Mouse (Mus musculus) adrenal gland, adult (tissue): ENCODE data around the gene Pla2g16.

ENCODE experiments used
- DNase-seq, 2 experiments: peaks; one replicate each; pipeline ENCODE4 v3.0.0; 2022 to 2023; ENCODE audit warnings: low spot score in 1 of 2; ENCODE audit not compliant: inconsistent age in 2 of 2

Gene Pla2g16

DNA sequence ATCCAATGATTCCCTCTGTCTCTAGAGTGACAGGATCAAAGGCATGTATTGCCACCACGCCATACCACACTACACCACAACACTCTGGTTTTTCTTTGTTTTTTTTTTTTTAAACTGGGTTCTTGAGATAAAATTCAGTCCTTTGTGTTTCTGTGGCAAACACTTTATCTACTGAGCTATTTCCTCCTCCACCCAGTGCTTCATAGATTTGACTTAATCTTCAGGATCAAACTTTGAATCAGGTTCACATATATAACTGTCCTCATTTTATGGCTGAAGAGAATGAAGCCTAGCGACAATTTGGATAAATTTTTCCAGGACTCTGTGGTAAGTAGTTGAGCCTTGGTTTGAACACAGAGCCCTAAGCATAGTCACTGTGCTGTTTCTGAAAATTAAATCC lies 6.4 kb downstream of the Pla2g16 start:
- no peak for DNase-seq

DNA sequence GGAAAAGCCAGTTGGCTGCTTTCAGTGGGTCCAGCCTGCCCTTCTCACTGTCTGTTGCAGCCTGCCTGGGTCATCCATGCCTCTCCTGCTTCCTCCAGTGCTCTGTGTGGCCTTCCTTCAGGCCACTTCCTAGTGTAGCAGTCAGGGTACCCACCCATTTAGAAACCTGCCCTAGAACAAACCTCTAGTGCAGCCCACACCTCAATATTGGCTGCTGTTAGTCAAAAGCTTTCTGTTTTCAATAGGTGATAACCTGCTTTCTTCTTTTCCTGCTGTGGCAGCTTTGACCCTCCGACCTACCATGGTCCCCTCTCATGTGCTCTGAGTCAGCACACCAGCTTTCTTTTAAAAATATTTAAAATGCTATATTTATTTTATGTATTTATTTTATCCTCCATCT lies 7.2 kb downstream of the Pla2g16 start:
- DNase-seq = no peak

DNA sequence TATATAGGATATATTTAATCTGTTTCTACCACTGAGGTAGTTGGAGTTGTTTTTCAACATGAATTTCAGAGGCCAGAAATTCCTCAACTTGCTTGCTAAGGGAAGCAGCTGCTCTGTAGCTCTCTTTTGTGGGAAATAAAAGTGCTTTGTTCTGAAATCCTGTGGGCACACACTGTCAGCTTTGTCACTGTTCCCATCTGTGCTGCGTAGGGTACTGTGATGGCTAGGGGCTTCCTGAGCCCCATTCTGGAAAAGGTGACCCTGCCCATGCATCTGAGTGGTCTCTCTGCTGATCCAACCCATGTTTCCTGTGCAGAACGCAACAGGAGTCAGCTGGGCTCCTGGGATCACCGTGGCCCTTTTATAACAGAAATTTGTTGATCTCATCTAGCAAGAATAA lies 9.6 kb downstream of the Pla2g16 start:
- no peak for DNase-seq

DNA sequence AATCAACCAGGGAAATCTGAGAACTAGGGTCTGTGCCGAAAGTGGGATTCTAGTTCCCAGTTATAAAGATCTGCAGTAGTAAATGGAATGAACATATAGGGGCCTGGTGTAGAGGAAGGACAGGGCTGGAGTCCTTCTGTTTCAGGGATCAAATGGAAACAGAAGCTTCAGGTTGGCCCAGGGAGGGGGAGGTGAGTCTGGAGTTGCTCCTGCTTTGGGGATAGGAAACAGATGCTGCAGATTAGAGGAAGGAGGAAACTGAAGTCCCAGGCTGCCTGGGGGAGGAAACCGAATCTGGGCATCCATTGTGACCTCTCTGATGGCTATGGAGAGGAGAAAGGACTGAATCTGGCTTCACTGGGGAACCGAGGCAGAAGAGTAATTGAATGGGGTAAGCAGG lies 11.1 kb downstream of the Pla2g16 start:
- no peak for DNase-seq

DNA sequence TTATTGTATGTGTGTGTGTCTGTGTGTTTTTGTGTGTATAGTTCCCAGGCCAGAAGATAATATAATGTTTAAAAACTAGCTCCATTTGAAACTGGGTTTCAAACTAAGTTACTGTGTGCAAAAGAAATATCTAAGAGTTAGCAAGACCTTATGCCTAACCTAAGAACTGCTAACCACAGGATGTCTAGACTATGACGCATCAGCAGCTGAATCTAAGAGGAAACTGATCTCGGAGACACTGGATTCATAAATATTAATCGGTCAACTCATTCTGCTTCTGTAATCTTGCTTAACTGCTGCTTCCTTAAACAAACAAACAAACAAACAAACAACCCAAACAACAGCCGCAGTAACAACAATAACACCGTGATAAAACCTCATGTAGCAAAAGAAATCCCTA lies 12.4 kb downstream of the Pla2g16 start:
- DNase-seq = no peak

DNA sequence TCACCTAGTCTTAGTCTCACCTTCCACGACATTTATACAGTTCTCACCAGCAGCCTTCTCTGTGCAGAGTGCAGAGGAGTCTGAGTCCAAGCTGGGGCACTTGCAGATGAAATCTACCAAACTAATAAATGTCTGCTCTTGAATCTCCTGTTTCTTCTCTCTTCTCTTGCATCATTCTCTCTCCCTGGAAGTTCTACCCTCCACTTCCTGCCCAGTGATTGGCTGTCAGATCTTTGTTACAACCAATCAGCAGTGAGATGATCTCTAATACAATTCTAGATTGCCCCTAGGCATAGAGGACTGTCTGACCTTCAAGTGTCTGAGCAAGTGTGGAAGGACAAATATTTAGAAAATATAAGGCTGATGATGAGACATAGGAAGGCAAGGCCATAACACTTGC lies 18.9 kb downstream of the Pla2g16 start:
- no peak for DNase-seq

DNA sequence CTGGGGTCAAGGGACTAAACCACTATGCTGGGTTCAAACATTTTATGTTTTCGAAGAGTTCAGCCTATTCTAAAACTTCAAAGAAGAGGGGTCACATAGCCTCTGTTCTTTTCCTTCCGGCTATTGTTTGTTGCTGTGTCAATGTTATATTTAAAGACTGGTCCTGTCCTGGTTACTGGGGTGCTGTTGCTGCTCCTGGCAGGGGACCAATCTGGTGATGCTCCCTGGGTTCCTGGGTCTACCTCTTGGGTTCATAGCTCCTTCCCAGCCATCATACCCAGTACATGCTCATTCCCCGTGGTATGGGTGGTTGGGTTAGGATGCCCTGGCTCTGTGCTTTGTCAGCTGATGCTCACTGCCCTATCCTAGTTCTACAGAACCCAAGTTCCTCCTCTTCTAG lies 20.5 kb downstream of the Pla2g16 start:
- DNase-seq = no peak

DNA sequence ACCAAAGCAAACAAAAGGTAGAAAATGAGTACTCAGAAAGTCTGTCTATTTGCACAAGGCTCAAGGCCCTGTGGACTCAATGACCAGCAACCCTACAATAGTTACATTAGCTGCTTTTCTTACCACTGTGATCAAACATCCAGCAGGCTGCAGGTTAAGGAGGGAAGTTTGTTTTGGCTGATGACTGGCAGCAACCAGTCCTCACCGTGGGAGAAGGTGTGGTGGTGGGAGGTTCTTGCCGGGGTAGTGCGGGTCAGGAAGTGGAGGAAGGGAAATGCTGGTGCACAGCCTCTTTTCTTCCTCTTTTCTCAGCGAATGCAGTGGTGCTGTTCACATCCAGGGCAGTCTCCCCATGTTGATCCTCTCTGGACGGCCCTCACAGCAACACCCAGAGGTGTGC lies 23.8 kb downstream of the Pla2g16 start:
- DNase-seq = no peak

DNA sequence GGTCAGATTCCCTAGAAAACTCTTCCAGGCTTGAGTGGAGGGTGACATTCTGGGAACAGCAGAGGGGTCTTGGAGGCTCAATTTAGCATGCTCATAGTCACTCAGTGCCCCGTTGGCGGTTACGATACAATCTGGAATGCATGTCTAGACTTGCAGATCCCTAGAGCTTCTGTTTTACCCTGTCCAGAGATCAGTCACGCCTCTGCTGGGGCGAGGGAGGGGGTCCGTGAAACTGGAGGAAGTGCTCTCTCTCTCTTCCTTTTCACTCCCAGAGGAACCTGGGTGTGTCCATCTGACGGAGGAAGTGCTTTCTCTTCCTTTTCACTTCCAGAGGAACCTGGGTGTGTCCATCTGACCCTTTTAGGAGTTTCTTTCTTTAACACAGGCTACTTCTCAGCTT lies 25.8 kb downstream of the Pla2g16 start:
- DNase-seq = no peak

DNA sequence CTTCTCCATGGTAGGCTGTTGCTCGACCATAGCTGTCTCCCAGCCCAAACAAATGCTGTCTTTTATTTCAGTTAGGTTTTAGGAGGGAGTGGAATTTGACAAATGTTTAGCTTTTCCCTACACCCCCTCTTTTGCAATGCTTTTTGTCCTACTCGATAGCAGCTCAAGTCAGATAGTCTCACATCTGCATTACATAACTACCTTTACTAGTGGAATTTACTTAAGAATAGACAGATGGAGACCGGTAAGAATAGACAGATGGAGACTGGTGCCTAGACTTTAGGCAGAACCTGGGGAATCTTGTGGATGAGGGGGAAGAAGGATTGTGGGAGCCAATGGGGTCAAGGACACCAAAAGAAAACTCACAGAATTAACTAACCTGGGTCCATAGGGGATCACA lies 26.3 kb downstream of the Pla2g16 start:
- DNase-seq = no peak

DNA sequence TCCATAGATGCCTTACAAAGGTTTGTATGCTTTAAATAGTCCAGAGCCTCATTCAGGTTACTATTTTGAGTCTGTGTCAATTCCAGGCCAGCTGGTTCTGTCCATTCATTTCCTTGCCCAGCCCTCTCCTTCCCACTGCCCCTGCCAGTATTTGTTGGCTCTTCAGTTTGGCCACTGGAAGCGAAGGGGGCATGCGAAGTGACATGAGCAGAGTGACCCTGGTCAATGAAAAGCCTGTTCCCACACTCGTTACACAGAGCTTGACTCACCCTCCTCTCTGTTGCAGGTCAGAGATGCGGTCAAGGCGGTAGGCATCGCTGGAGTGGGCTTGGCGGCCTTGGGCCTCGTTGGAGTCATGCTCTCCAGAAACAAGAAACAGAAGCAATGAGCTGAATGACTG lies 28.0 kb downstream of the Pla2g16 start:
- DNase-seq = peak; percentile 64 to 81

DNA sequence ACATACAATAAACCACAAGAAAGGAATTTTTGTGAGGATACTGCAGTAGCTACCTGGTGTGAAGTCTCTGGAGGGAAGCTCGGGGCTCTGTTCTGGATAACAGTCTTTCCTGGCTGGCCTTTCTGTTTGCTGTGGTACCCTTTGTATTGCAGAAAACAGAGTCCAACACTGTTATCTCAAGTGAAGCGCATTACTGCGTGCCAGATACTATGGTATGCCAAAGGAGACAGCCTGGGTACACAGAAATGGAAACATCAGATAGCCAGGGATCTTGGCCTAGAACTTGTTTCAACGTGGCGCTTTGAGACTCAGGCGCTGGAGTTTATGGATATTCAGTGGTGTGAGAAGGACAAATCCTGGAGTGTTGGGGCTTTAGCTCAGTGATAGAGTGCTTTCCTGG lies 28.5 kb downstream of the Pla2g16 start:
- DNase-seq = no peak

DNA sequence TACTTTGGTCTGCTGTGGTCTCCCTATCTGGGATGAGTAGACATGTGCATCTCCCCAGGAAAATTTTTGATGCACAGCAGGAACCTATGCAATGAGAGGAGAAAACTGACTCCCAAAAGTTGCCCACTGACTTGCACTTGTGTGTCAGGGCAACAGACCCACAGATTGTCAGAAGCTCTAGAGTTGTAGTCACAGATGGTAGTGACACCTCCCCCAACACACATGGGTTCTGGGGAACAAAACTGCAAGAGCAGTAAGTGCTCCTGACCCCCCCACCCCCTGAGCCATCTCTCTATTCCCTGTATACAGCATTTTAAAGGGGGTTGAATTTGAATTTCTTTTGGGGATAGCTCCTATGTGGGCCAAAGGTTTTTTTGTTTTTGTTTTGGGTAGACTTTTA lies 33.5 kb downstream of the Pla2g16 start:
- DNase-seq = no peak

DNA sequence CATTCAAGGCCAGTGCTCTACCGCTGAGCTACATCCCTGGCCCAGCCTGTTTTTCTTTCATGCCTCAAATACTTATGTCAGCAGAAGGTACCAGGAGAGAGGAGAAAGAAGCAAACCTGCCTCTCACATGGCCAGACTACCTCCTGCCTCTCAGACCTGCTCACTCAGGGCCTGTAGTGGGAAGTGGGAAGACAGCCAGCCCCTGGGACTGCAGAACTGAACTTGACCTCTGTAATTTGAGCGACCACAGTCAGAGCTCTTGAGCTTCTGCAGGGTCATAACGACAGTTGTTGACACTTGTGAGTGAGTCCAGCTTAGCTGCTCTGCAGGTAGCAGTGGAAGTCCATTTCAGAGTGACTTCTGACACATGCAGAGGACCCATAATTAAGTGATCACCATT lies 34.8 kb downstream of the Pla2g16 start:
- DNase-seq = no peak

DNA sequence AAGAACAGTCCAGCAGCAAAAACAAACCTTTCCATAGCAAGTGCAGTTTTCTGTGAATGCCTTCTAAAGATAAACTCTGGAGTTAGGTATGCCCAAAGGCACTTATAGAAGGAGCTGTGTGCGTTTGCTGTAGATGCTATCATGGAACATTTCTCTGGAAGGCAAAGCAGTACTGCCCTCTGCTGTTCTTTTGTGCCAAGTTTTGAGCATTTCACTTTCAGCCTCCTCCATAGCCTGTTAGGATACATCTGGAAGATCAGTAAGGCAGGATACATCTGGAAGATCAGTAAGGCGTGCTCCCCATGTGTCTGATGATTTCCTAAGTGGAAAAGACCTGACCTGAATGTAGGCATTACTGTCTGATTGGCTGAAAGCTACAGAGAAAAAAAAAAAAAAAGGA lies 38.3 kb downstream of the Pla2g16 start:
- peak; percentile 31 to 83 for DNase-seq

DNA sequence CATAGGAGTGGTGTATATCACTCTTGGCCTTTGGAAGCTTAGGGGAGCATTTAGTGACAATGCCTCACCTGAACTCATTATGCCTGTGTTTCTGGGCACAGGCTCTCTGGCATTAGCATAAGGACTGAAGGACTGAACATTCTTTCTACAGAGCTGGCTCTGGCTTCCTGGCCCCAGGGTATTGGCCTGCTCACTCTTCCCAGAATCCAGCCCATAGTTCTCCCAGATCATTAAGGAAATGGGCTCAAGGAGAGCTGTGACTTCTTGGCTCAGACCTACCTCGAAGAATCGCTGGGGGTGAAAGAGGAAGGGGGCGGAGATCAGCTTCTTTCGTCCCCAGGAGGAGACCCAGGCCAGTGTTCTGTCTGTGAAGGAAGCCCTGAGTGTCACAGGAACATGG lies 41.2 kb downstream of the Pla2g16 start:
- no peak for DNase-seq

DNA sequence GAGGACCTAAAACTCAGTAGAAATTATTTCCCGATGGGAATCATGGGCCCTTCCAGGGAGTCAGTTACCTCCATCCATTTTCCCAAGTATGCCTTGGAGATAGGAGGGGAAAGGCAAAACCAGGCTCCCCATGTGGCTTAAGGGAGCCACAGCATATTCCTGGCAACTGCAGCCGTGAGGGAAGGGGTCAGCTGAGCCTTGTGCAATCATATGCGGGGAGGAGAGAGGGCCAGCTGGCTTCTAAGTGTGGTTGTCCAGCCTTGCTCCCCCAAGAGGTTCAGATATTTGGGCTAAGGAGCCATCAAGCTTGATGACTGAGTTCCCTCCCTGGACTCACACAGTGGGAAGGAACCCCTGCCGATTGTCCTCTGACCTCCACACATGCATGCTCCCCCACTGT lies 44.3 kb downstream of the Pla2g16 start:
- DNase-seq = peak in 1 of 2 experiments; percentile 54

DNA sequence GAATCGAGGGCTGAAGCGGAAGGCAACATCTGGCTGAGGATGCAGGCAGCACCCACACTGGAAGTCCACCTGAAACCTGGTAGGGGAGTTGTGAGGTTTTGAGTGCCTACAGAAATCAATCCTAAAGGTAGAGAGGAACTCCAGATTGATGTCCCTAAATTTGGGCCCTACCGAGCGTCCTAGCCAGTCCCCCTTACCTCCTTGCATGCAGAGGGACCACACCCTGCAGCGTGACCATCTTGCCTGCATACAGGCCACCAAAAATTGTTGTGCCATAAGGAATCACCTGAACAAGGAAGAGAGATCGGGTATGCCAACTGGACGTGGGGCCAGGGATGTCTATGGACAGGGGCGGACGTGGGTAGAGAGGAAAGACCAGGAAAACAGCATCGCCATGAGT lies 46.8 kb downstream of the Pla2g16 start:
- no peak for DNase-seq

DNA sequence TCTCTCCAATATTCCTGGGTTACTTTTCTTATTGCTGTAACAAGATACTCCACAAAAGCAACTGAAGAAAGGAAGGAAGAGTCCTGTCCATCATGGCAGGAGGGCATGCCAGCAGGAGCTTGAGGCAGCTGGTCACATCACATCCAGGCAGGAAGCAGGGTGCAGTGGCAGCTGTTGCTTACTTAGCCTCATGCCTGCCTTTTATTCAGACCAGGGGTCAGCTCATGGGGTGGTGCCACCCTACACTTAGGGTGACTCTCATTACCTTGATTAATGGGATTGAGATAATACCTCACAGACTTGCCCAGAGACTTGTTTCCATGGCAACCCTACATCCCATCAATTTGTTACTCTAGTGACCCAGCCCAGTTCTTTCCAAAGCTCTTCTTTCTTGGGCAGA lies 47.8 kb downstream of the Pla2g16 start:
- DNase-seq = no peak

DNA sequence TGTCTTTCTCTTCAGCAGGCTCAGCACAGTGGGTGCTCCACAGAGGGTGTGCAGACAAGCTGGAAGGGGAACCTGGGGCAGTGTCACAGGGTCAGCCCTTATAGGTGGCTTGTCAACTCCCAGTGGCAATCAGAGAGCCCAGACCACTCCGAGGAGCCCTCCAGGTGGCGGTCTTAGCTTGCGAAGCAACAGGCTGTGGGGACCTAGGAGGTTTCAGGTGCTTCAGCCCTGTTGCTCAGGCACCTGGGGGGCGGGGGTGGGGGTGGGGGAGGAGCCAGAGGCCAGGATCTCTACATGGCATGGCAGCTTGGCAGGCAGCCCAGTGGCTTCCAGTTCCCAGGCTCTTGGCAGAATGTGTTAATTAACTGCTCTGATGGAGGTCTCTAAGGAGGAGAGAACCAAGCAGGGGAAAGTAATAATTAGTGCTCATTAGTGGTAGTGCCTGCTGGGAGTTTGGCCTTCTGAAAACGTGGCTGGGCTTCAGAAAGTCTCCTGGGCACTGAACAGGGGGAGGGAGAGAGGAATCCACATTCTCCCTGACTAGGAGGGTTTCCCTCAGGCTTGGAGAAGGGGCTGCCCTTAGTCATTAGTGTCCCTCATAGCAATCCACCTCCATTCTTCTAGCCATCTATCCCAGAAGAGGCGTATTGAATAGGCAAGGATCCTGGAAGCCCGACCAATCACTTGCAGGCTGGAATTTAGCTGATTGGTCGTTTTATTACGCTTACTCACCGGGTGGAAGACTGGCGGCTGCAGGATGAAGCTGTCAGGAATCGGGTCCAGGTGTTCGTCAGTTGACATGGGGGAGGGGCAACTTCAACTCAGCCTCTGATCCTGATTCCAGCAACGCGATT lies 48.9 kb downstream of the Pla2g16 start:
- peak in 1 of 2 experiments; percentile 61 for DNase-seq

DNA sequence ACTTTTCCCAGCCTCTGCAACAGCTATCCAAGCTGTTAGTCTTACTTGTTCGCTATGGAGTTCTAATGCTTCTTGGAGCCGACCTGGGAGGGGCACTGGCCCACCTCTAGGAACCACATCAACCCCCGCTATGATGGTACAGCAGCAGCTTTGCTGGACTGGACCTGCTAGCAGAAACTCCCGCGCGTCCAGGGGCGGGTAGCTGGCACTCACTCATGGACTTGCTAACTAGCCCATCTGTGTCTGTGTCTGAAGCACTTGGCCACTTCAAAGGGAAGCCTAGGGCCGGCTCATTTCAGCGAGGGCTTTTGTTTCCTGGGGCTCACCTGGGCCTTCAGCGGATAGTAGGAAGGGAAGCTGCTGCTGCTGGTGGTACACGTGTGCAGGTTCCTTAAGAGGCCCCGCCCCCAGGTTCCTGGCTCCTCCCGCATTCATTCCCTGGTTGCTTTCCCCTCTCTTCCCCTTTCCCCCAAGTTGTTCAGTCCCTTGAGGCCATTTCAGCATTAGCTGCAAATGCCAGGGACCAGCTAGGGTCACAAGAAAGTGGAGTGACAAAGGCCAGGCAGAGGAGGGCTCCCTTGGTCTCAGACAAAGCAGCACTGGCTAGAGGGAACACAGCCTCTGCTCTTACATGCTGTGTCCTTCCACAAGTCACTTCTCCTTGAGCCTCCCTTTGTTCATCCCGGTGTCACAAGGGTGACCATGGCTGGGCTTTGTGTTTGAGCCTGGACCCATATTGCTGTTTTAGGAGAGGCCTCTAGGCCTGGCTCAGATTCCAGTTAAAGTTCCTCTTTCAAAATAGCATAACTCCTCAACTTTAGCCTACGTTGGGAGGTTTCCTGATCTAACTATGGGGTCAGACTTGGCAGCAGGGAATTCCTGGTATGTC lies 49.8 kb downstream of the Pla2g16 start, which contains the start of gene Lgals12:
Gene Lgals12 (minus strand): TSS at position 393 of the 889 bp plus-strand sequence.
- DNase-seq = peak in 1 of 2 experiments; percentile 62

DNA sequence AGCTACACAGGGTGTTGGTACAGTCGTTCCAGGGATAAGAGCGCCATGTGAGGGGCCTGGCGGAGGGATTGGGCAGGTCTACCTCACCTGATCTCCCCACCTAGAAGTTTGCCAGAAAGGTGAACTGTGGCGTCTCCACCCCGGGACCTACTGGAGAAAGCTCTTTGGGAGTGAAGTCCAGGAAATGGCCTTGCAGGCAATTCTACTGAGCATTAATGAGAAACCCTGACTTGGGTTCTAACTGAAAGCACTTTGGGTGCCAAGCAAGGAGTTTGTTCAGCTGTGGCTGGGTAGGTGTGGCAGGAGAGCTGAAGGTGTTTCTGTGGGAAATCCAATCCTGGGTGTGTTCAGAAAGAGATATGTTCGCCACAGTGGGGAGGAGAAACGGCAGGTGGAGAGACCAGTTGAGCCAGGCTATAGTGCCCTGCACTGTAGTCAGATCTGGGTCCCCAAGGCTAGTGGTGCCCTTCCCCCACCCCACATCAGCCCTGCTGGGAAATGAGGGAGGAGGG lies 50.5 kb downstream of the Pla2g16 start:
- peak in 1 of 2 experiments; percentile 48 for DNase-seq
